Mouse (Mus musculus) pancreas, adult 10 weeks (tissue): ENCODE results near the gene Sctr. TPM values are rescaled to one million over a fixed set of nuclear protein-coding genes. Genes with fewer than 3 reads are reported as not detected.

Source experiments
- polyA plus RNA-seq: library from polyadenylated mRNA; stranded (reverse); fragments of 350-450 nt; fragmentation: Illumina TruSeq; extraction: RNeasy Lipid Tissue Mini Kit (QIAGEN cat#74804); gene quantifications from one replicate; pipeline ENCODE4 v1.2.3, GENCODE M21; 2015; ENCODE audit warnings: low read depth, low replicate concordance; ENCODE audit not compliant: insufficient read depth

Gene Sctr
- polyA plus RNA-seq: 1.4 TPM

DNA sequence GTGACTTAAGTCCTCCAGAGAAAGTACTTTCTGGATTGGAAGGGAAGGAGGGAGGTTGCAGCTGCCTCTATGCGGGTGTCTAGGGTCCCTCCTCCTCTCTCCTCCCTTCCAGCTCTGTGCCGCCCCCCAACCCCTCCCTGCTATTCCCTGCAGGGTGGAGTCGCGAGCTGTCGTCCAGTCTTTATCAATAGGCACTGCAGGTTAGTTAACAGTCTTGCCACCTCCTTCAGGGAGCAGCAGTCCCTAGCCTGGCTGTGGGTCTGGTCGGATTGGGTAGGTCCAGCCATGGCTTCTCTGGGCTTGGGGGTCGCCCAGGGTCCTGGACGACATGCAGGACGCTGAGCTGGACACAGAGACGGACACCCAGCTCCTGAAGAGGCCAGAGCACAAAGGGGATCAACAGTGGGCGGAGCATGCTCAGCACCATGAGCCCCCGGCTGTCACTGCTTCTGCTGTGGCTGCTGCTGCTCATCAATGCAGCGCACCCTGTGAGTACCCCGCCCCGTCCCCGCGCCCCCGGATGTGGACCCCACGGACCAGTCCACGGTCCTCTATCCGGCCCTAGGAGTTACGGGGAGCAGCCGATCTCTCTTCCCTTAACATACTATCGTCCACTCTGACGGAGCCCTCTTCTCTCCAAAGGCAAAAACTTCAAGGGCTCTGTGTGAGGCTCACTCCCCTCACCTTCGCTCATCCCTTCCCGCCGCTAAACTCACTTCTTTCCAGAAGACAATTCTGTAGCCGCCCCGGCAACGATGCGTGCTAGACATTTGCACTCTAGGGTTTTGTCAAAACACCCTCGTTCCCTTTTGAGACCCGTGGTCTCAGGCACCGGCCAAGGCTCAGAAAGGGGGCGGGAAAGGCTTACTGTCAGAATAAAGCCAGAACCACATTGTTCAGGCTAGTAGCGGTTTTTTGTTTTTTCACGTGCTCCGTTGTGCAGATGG lies at the start of gene Sctr:
Gene Sctr, plus strand, starts transcription at position 51 of the 947 bp plus-strand sequence.

DNA sequence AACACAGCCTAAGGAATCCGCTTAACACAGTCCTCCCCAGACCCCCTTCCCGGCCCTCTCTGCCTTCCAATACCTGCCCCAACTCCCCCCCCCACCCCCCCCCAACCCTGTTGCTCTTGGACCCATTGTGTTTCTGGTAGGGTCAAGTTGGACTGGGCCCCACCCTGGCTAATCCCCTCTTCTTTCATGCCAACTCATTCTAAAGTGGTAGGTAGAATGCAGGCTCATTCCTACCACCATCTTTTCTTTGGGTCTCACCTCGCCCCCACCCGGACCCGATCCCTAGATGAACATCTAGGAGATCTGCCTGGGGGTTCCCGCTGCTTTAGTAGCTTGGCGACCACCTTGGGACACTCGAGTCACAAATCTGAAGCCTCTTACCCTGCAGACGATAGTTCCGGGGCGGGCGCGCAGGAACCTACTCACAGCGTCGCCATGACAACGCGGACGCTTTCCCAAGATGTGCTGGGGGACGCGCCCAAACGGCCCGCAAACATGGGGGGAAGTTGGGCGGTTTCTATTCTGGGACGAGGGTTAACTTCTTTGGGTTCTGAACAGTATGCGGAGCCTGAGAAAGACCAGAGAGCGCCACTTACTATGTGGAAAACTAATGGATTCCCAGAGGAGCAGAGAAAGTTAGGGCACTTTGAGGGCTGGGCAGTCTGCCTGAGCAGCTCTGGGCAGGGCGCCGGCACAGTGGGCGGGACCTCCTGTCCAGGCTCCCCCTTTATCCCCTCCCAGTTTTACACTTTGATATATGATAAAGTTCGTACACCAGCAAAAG lies 9.7 kb upstream of the Sctr start, which contains the start of gene Cfap221:
Gene Cfap221, minus strand, starts transcription at position 437 of the 784 bp plus-strand sequence.

DNA sequence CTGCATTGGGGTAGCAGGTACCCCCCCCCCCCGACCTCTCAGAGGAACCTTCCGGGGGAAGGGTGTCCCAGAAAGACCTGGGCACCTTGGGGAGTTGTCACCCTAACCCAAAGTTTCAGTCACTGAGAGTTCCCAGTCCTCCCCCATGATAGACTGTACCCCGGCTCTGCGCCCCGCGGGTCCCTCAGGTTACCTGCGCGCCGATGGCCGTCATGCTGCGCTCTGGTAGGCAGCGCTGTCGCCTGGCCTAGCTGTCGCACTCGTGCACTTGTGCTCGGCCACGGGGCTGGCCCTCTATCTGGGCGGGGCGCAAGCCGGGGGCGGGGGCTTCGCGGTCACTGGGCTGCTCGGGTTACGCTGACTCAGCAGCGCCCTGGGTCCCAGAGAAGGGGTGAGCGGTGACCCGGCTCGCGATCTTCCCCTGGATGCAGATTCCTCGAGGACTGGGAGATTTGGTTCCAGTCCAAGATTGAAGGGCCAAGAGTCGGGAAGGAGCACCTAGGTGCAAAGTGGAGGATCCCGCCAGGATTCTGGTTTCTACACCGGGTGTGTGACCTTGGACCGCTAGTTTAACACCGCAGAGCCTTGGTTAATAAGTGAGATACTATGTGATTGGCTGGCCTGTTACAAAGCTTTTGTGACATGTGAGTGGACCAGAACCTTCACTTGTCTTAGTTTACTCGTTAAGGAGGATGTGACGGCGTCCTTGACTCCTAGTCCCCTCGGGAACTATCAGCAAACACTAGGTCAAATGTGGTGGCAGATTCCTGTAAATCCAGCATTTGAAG lies 67.0 kb downstream of the Sctr start, which contains the start of gene Tmem37:
Gene Tmem37, minus strand, starts transcription at position 556 of the 788 bp plus-strand sequence.

Other genes with a start within 250 kb of the Sctr start
- gene Ptpn4, start 169.3 kb upstream of the Sctr start, polyA plus RNA-seq: 3.5 TPM
- gene Tmem177, start 93.7 kb upstream of the Sctr start, polyA plus RNA-seq: 1.3 TPM
- not detected for gene Cfap221, start 9.7 kb upstream of the Sctr start, polyA plus RNA-seq
- 1.3 TPM for gene Tmem37, start 67.2 kb downstream of the Sctr start, polyA plus RNA-seq
- 129 TPM for gene Dbi, start 114.2 kb downstream of the Sctr start, polyA plus RNA-seq
- gene 3110009E18Rik, start 114.3 kb downstream of the Sctr start, polyA plus RNA-seq: not detected